Mouse (Mus musculus): Measurements from ENCODE around the gene 2410131K14Rik.

2410131K14Rik gene

DNA sequence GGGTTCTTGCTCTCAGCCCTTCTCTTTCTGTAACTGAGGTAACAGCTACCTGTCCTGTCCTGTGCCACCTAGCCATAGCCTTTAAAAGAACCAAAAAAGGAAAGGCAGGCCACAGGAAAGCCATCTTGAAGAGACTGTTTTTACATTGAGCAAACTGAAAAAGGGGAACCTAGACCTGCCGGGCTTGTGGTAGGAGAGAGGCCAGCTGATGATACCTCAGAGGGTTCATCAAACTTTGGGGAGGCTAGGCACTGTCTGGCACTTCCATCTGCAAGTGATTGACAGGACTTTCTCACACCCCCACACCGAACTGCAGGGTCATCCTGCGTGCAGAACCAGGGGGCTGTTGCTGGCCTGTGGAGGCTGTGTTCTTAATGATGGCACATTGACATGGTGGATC is 8.5 kb downstream of the 2410131K14Rik start:
- Histone ChIP-seq H3K36me3 (ENCODE audit: insufficient read depth, low read length) (peaks cover 49% of the 10 kb centered on the region), H3K9me3 (ENCODE audit: low read length) (no peaks in the 10 kb centered on the region), H3K4me3 (replicated peaks; ENCODE audit: low read length) (no peak overlapping the region), H3K27me3 (ENCODE audit: insufficient read depth, low read length) (no peaks in the 10 kb centered on the region), H3K4me1 (replicated peaks; ENCODE audit: low read depth, low read length) (peaks cover 25% of the 10 kb centered on the region)
- TF ChIP-seq NANOG (IDR thresholded peaks at IDR 0.05; ENCODE audit: borderline replicate concordance, low read length) (no peak), CTCF (conservative IDR thresholded peaks at IDR 0.05; ENCODE audit: low read length) (no peak), POU5F1 (IDR thresholded peaks at IDR 0.05; ENCODE audit: borderline replicate concordance, low read length) (no peak)

DNA sequence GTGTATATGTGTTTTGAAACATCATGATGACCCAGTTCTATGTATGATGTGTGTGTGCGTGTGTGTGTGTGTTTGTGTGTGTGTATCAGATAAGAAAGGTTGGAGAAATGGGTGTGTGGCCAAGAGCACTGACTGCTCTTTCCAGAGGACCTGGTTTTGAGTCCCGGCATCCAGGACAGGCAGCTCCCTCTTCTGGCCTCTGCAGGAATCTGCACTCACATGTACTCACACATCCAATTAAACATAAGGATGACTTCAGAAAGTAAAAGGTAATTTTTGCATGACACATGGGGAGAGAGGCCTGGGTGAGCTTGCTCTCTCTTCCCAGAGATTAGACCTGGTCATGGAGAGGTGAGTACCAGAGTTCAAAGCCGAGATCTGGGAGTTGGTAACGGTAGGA is 12.0 kb downstream of the 2410131K14Rik start:
- Histone ChIP-seq H3K4me3 (replicated peaks; ENCODE audit: low read length) (no peak overlapping the region), H3K36me3 (ENCODE audit: insufficient read depth, low read length) (peaks cover 60% of the 10 kb centered on the region), H3K27me3 (ENCODE audit: insufficient read depth, low read length) (no peaks in the 10 kb centered on the region), H3K9me3 (ENCODE audit: low read length) (no peaks in the 10 kb centered on the region), H3K4me1 (replicated peaks; ENCODE audit: low read depth, low read length) (peaks cover 35% of the 10 kb centered on the region)
- TF ChIP-seq POU5F1 (IDR thresholded peaks at IDR 0.05; ENCODE audit: borderline replicate concordance, low read length) (no peak), CTCF (conservative IDR thresholded peaks at IDR 0.05; ENCODE audit: low read length) (peak; percentile 51), NANOG (IDR thresholded peaks at IDR 0.05; ENCODE audit: borderline replicate concordance, low read length) (no peak)

DNA sequence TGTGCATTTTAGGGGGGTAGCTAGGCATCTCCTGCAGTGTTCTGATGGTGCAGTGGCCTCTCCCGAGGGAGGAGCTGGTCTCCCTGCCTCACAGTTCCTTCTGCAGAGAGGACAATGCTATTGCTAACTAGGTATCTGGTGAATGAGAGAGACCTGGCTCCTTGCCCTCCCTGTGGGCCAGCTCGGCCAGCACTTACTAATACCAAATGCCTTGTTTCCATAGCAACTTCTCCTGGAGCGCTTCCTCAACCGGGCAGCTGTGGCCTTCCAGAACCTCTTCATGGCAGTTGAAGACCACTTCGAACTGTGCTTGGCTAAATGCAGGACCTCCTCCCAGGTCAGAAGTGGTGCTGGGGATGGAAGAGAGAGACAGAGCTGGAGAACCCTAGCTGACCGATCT is 14.1 kb downstream of the 2410131K14Rik start:
- H3K27me3 ChIP-seq (ENCODE audit: insufficient read depth, low read length), result no peaks in the 10 kb centered on the region
- no peak for TF ChIP-seq POU5F1 (IDR thresholded peaks at IDR 0.05; ENCODE audit: borderline replicate concordance, low read length)
- TF ChIP-seq CTCF (conservative IDR thresholded peaks at IDR 0.05; ENCODE audit: low read length), result no peak
- no peak for TF ChIP-seq NANOG (IDR thresholded peaks at IDR 0.05; ENCODE audit: borderline replicate concordance, low read length)
- H3K9me3 ChIP-seq (ENCODE audit: low read length), result no peaks in the 10 kb centered on the region
- H3K4me1 ChIP-seq (replicated peaks; ENCODE audit: low read depth, low read length), result peaks cover 24% of the 10 kb centered on the region
- no peak overlapping the region for H3K4me3 ChIP-seq (replicated peaks; ENCODE audit: low read length)
- peaks cover 72% of the 10 kb centered on the region for H3K36me3 ChIP-seq (ENCODE audit: insufficient read depth, low read length)

DNA sequence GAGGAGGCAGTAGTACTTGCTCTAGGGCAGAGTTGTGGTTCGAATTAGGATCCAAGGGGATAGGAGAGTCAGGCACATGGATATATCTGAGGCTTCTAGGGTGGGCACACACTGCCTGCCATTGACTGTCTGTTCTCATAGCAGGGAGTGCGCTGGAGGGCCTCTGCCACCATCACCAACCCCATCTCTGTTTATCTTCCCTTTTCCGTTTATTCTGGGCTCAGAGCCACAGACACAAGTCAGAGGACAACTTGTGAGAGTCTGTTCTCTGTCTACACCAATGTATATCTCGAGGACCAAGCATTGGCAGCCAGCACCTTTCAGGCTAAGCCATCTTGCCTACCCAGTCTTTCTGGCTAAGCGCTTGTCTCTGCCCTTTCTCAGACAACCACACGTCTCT is 14.6 kb downstream of the 2410131K14Rik start:
- TF ChIP-seq CTCF (conservative IDR thresholded peaks at IDR 0.05; ENCODE audit: low read length) (no peak), NANOG (IDR thresholded peaks at IDR 0.05; ENCODE audit: borderline replicate concordance, low read length) (no peak), POU5F1 (IDR thresholded peaks at IDR 0.05; ENCODE audit: borderline replicate concordance, low read length) (no peak)
- Histone ChIP-seq H3K36me3 (ENCODE audit: insufficient read depth, low read length) (peaks cover 74% of the 10 kb centered on the region), H3K4me1 (replicated peaks; ENCODE audit: low read depth, low read length) (peaks cover 24% of the 10 kb centered on the region), H3K9me3 (ENCODE audit: low read length) (no peaks in the 10 kb centered on the region), H3K4me3 (replicated peaks; ENCODE audit: low read length) (no peak overlapping the region), H3K27me3 (ENCODE audit: insufficient read depth, low read length) (no peaks in the 10 kb centered on the region)

DNA sequence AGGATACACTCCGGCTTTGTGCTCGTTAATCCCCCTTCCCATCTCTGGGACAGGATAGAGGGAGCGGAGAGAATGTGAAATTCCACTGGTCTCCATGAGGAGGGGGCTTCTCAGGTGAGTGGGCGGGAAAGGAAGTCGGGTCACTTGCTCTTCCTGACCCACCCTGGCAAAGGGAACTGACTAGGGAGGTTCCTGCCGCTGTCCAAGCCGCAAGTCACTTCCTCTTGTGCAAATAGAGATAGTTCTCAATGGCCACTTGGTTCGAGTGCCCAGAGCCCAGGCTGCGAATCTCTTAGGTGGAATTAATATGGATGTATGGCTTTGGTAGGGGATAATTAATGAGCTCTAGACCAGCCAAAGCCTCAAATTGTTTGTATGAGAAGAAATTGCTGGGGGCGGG is 15.0 kb downstream of the 2410131K14Rik start:
- Histone ChIP-seq H3K36me3 (ENCODE audit: insufficient read depth, low read length) (peaks cover 74% of the 10 kb centered on the region), H3K27me3 (ENCODE audit: insufficient read depth, low read length) (no peaks in the 10 kb centered on the region), H3K4me1 (replicated peaks; ENCODE audit: low read depth, low read length) (peaks cover 24% of the 10 kb centered on the region), H3K4me3 (replicated peaks; ENCODE audit: low read length) (no peak overlapping the region), H3K9me3 (ENCODE audit: low read length) (no peaks in the 10 kb centered on the region)
- TF ChIP-seq POU5F1 (IDR thresholded peaks at IDR 0.05; ENCODE audit: borderline replicate concordance, low read length) (no peak), CTCF (conservative IDR thresholded peaks at IDR 0.05; ENCODE audit: low read length) (no peak), NANOG (IDR thresholded peaks at IDR 0.05; ENCODE audit: borderline replicate concordance, low read length) (no peak)

DNA sequence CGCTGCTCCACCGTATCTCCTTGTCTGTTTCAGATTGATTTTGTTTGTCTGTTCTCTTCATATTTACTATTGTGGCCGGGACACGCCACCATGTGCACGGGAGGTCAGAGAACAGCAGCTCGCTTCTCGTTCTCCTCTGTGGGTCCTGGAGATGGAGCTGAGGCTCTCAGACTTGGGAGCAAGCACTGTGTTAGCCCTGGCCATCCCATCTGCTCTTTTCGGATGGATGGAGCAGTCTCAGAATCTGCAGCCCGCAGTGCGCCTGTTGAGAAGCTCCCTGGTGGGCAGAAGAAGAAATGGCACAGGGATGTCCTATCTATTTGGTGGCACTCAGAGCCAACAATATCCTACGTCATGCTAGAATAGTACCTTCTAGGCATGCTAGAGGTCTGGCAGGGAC is 15.6 kb downstream of the 2410131K14Rik start:
- H3K9me3 ChIP-seq (ENCODE audit: low read length), result no peaks in the 10 kb centered on the region
- H3K36me3 ChIP-seq (ENCODE audit: insufficient read depth, low read length), result peaks cover 70% of the 10 kb centered on the region
- no peaks in the 10 kb centered on the region for H3K27me3 ChIP-seq (ENCODE audit: insufficient read depth, low read length)
- TF ChIP-seq POU5F1 (IDR thresholded peaks at IDR 0.05; ENCODE audit: borderline replicate concordance, low read length) (no peak), CTCF (conservative IDR thresholded peaks at IDR 0.05; ENCODE audit: low read length) (no peak), NANOG (IDR thresholded peaks at IDR 0.05; ENCODE audit: borderline replicate concordance, low read length) (no peak)
- H3K4me3 ChIP-seq (replicated peaks; ENCODE audit: low read length), result no peak overlapping the region
- H3K4me1 ChIP-seq (replicated peaks; ENCODE audit: low read depth, low read length), result peaks cover 20% of the 10 kb centered on the region

DNA sequence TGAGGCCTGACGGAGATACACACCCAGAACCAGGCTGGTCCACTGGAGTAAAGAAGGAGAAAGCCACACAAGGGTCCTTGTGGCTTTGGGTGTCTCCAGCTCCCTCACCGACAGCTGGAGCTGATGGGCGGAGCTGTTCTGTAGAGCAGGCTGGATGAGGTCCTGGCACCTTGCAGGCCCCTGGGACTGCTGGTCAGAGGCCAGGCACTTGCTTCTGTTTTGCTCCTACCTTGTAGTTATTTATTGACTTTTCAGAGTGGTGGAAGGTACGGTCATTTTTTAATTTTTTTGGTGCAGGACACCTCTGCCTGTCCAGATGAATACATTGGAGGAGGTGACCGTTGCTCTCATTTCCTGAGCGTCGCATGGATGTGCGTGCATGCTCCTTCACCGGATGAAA is 16.2 kb downstream of the 2410131K14Rik start:
- TF ChIP-seq CTCF (conservative IDR thresholded peaks at IDR 0.05; ENCODE audit: low read length) (no peak), POU5F1 (IDR thresholded peaks at IDR 0.05; ENCODE audit: borderline replicate concordance, low read length) (no peak), NANOG (IDR thresholded peaks at IDR 0.05; ENCODE audit: borderline replicate concordance, low read length) (no peak)
- Histone ChIP-seq H3K36me3 (ENCODE audit: insufficient read depth, low read length) (peaks cover 68% of the 10 kb centered on the region), H3K27me3 (ENCODE audit: insufficient read depth, low read length) (no peaks in the 10 kb centered on the region), H3K4me3 (replicated peaks; ENCODE audit: low read length) (no peak overlapping the region), H3K9me3 (ENCODE audit: low read length) (no peaks in the 10 kb centered on the region), H3K4me1 (replicated peaks; ENCODE audit: low read depth, low read length) (peaks cover 20% of the 10 kb centered on the region)

DNA sequence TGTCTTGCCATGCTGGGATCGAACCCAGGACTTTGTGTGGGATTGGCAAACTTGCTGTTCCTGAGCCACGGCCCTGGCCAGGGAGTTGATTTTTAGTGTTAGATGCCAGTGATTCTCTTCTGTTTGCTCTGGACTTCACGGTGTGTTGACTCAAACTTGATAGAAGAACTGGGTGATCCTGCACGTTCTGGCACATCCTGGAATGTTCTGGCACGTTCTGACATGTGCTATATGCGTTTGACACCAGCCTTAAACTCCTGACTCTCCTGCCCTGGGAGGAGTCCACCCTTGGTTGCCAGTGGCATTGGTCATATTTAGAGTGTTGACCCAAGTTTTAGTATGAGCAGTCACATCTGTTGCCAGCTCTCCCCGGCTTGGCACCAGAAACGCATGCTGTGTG is 17.4 kb downstream of the 2410131K14Rik start:
- H3K27me3 ChIP-seq (ENCODE audit: insufficient read depth, low read length), result no peaks in the 10 kb centered on the region

DNA sequence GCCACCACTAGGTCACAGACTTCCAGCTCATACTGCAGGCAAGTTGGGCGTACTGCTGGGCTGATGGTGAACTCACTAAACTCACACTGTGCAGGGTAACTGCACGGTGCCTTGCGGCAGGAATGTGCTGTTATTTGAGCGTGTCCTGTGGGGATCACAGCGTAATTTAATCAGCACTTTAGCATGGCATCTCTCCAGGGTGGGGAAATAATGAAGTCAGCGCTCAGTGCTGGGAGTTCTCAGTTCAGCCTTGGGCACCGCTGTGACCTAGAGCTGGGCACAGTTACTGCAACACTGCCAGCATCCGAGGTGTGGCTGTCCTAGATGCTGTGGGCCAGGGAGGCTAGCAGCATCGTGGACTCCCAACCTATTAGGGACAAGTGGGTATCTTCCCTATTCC is 19.3 kb downstream of the 2410131K14Rik start:
- H3K4me1 ChIP-seq (replicated peaks; ENCODE audit: low read depth, low read length), result peaks cover 16% of the 10 kb centered on the region; the same call in 1 of the 2 replicates
- peaks cover 39% of the 10 kb centered on the region for H3K36me3 ChIP-seq (ENCODE audit: insufficient read depth, low read length)
- peaks cover 2% of the 10 kb centered on the region for H3K9me3 ChIP-seq (ENCODE audit: low read length)
- H3K27me3 ChIP-seq (ENCODE audit: insufficient read depth, low read length), result no peaks in the 10 kb centered on the region
- TF ChIP-seq CTCF (conservative IDR thresholded peaks at IDR 0.05; ENCODE audit: low read length) (no peak), POU5F1 (IDR thresholded peaks at IDR 0.05; ENCODE audit: borderline replicate concordance, low read length) (no peak), NANOG (IDR thresholded peaks at IDR 0.05; ENCODE audit: borderline replicate concordance, low read length) (no peak)
- H3K4me3 ChIP-seq (replicated peaks; ENCODE audit: low read length), result no peak overlapping the region

More for the DNA sequence above, 17.4 kb downstream of the 2410131K14Rik start:
- H3K9me3 ChIP-seq (ENCODE audit: low read length), result no peaks in the 10 kb centered on the region
- peaks cover 56% of the 10 kb centered on the region for H3K36me3 ChIP-seq (ENCODE audit: insufficient read depth, low read length)
- peaks cover 24% of the 10 kb centered on the region for H3K4me1 ChIP-seq (replicated peaks; ENCODE audit: low read depth, low read length)
- no peak overlapping the region for H3K4me3 ChIP-seq (replicated peaks; ENCODE audit: low read length)
- TF ChIP-seq CTCF (conservative IDR thresholded peaks at IDR 0.05; ENCODE audit: low read length) (no peak), POU5F1 (IDR thresholded peaks at IDR 0.05; ENCODE audit: borderline replicate concordance, low read length) (no peak), NANOG (IDR thresholded peaks at IDR 0.05; ENCODE audit: borderline replicate concordance, low read length) (no peak)
